Mouse (Mus musculus): ENCODE data around the gene Ccr1. TPM values are rescaled to one million over a fixed set of nuclear protein-coding genes. Genes with fewer than 3 reads are reported as not detected.
"Not testable (repeated sequence)": the region's sequence is repeated elsewhere in the genome, so short reads cannot be mapped to it uniquely, and the experiment has no call there.

The Ccr1 gene
- polyA plus RNA-seq (2012; rRNA removed) = 3.0 and 3.8 TPM in 2 replicates

- DNase-seq (ENCODE audit: low spot score) = no peak
Observed at GRCm38 (mm10) chr9:123968290-123968912, at the start of gene Ccr1. Gene Ccr1 (minus strand): TSS chr9:123968692.

- DNase-seq (ENCODE audit: low spot score) = no peak
Observed at GRCm38 (mm10) chr9:124016048-124016447, 47.6 kb upstream of the Ccr1 start.

DNA sequence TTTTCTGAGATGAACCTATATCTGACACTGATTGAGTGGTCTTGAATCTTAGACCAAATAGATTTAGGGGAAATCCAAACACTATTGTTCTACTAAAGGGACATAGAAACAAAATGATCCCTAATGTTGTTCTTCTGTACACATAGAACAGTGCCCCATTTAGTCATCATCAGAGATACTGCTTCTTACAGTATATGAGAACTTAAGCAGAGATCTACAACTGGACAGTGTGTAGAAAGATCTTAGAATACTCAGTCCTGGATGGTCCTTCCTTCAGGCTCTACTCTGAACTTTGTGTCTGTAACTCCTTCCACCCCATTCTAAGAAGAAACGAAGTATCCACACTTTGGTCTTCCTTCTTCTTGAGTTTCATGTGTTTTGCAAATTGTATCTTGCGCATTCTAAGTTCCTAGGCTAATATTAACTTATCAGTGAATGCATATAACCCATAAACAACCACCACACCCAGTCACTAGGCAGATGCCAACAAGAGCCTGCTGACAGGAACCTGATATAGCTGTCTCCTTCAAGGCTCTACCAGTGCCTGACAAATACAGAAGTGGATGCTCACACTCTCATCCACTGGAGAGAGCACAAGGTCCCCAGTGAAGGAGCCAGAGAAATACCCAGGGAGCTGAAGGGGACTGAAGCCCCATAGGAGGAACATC lies 46.6 kb upstream of the Ccr1 start:
- DNase-seq (ENCODE audit: low spot score) = no peak

DNA sequence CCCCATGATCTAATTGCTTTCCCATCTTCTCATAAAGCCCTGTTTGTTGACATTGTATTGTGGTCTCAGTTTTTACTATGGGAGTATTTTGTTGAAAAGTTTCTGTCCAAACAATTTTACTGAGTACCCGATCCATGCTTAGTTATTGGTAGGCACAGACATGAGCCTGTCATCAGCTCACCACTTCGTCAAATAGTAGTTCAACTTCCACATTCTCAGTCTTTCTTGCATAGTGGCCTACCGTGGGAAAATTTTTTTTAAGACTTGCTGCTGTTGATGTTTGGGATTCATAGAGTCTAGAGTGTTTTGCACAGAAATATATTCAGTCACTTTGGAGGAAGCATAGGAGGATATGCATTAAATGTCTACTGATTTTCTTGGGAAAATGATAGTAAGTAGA lies 44.8 kb upstream of the Ccr1 start:
- no peak for DNase-seq (ENCODE audit: low spot score)

GRCm38 (mm10) chr9:124012691-124013090 lies 44.2 kb upstream of the Ccr1 start:
- no peak for DNase-seq (ENCODE audit: low spot score)

DNA sequence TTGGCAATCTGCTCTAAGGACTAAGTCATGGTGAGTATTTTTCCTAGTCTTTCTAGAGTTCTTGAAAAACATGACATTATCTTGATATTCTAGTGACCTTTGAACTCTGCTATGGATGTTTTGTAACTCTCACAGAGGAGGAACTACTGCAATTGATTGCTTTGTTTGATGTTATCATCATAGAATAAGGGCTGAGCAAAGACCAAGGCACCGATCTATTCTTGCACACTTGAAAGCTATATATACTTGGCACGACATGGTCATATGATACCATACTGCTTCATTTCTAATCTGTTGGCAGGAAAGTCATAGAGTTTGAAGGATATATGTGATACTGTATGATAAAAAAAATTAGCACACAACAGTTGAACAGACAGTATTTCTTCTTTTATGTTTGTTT lies 31.3 kb upstream of the Ccr1 start:
- no peak for DNase-seq (ENCODE audit: low spot score)

GRCm38 (mm10) chr9:123997719-123998118 lies 29.2 kb upstream of the Ccr1 start:
- no peak for DNase-seq (ENCODE audit: low spot score)

GRCm38 (mm10) chr9:123991312-123991906 lies 22.9 kb upstream of the Ccr1 start:
- DNase-seq (ENCODE audit: low spot score) = no peak

GRCm38 (mm10) chr9:123989671-123990070 lies 21.2 kb upstream of the Ccr1 start:
- DNase-seq (ENCODE audit: low spot score) = no peak

- DNase-seq (ENCODE audit: low spot score) = no peak
Observed at GRCm38 (mm10) chr9:123986217-123986616, 17.7 kb upstream of the Ccr1 start.

- DNase-seq (ENCODE audit: low spot score) = no peak
Observed at GRCm38 (mm10) chr9:123984943-123985342, 16.5 kb upstream of the Ccr1 start.

- DNase-seq (ENCODE audit: low spot score) = no peak
Observed at GRCm38 (mm10) chr9:123982720-123983119, 14.2 kb upstream of the Ccr1 start.

- no peak for DNase-seq (ENCODE audit: low spot score)
Observed at GRCm38 (mm10) chr9:123981909-123982308, 13.4 kb upstream of the Ccr1 start.

DNA sequence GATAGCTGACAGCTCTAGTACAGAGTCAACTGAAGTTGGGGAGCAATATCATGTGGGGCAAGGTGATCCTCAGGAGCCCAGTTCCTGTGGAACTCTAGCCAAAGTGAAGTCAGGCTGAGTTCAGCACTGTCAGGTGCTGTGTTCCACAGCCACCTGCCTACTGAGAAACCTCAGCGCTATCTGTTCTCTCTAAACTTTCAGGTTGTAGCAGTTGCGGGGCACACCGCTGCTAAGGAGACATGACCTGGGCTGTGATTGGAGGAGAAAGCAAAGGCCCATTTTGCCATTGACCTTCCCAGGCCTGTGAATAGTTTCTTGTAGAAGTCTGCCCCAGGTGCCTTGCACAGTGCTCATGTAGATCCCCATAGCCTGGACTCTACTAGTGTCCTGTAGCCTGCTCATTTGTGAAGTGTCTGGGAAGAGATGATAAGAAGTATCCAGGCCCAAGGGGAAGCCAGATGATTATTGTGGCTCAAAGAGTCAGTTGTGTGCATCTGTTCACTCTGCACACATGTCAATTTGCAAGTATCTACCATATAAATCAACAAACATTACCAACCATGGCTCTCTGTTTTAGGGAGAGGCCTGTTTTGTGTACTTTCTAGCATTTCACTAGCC lies 12.5 kb upstream of the Ccr1 start:
- not testable (repeated sequence) for DNase-seq (ENCODE audit: low spot score)

GRCm38 (mm10) chr9:123978308-123978707 lies 9.8 kb upstream of the Ccr1 start, which contains the start of gene Ccr1l1:
Gene Ccr1l1 (minus strand): TSS chr9:123978408.
- DNase-seq (ENCODE audit: low spot score) = no peak

- DNase-seq (ENCODE audit: low spot score) = no peak
Observed at GRCm38 (mm10) chr9:123976876-123977663, 8.6 kb upstream of the Ccr1 start.

- no peak for DNase-seq (ENCODE audit: low spot score)
Observed at GRCm38 (mm10) chr9:123975630-123976029, 7.1 kb upstream of the Ccr1 start.

GRCm38 (mm10) chr9:123966858-123967495 lies 1.5 kb downstream of the Ccr1 start:
- not testable (repeated sequence) for DNase-seq (ENCODE audit: low spot score)

GRCm38 (mm10) chr9:123964776-123965175 lies 3.7 kb downstream of the Ccr1 start:
- no peak for DNase-seq (ENCODE audit: low spot score)

DNA sequence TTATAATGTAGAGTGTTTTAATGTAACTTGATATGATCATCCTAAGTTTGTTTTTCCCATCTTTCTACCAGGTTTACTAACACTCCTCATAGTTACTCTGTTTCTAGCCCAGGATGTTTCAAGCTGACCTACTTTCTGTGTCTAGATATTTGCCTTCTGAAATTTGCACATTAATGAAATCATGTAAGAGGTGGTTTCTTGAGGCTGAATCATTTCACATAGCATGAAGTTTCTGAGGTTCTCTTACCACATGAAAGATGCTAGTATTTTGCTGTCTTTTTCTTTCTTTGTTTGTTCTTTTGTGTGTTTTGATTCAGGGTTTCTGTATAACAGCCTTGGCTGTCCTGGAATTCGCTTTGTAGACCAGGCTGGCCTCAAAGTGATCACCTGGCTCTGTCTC lies 8.3 kb downstream of the Ccr1 start:
- no peak for DNase-seq (ENCODE audit: low spot score)

- no peak for DNase-seq (ENCODE audit: low spot score)
Observed at GRCm38 (mm10) chr9:123957911-123958413, 10.5 kb downstream of the Ccr1 start.

Data from urinary bladder, adult 2 months (tissue).